ENCODE assay signal across 22 mouse cellular contexts in genomic region chr5:52041447-52041846, GRCm38 (mm10).
"Had no signal": no experiment of that assay in that cellular context is flagged by ENCODE, and none has a peak within 500 bp of the region (broad histone marks: within the 10 kb centered on the region; RNA-seq: fewer than 3 reads in every experiment).

No protein-coding gene starts in this region.

- H3K27ac ChIP-seq: limb, embryonic 12.5 days; limb, embryonic 15.5 days; liver, embryonic 14.5 days; macrophage; stomach, postnatal 0 days had no signal

- H3K9ac ChIP-seq: limb, embryonic 12.5 days; limb, embryonic 15.5 days; liver, embryonic 14.5 days; liver, postnatal 0 days; lung, embryonic 14.5 days had no signal

- DNase-seq: kidney, adult 9 months; kidney, postnatal 14 days; kidney, postnatal 4 days; left cerebral cortex, postnatal 4 days; liver, postnatal 0 days; lung, embryonic 14.5 days; midbrain, embryonic 14.5 days; right cerebral cortex, adult 18-20 months; right cerebral cortex, postnatal 14 days; right cerebral cortex, postnatal 4 days; thymus, adult 2 months; thymus, postnatal 14 days; thymus, postnatal 4 days had no signal

- H3K9me3 ChIP-seq: limb, embryonic 12.5 days; limb, embryonic 15.5 days; megakaryocyte, embryonic 14.5 days had no signal

- H3K4me1 ChIP-seq: limb, embryonic 12.5 days; limb, embryonic 15.5 days; megakaryocyte, embryonic 14.5 days had no signal

- H3K4me3 ChIP-seq: limb, embryonic 12.5 days; limb, embryonic 15.5 days; megakaryocyte, embryonic 14.5 days had no signal

- H3K36me3 ChIP-seq: limb, embryonic 12.5 days; limb, embryonic 15.5 days had no signal

- ATAC-seq: lung, postnatal 0 days had no signal

- H3K27me3 ChIP-seq: limb, embryonic 12.5 days; limb, embryonic 15.5 days had no signal

- H3K4me2 ChIP-seq: limb, embryonic 12.5 days; limb, embryonic 15.5 days; liver, embryonic 11.5 days; lung, embryonic 14.5 days; midbrain, embryonic 11.5 days had no signal
